30 mouse cellular contexts compared by ENCODE assay signal in the genomic region with DNA sequence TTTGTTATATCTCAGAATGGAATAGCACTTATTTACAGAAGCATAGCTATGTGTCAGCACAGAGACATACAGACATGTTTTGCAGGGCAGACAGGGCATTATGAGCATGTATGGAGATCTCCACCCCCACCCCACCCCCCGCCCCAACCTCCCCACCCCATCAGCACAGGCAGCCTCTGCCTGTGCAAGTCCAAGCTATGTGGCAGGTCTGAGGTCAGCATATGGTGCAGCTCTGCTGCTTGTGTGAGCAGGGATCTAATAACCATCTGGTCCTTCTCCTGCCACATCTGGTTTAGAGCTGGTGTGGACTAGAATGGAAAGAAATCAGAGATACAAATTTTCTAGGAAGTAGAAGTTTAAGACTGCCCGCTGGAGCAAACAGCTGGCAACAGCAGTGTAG.
A peak's percentile ranks its signal among the peaks of the same experiment; 100 is the strongest.
DNase-seq lines count a peak whose midpoint lies in the region; ATAC-seq lines count a peak whose summit lies in the region.
"Had no signal": no experiment of that assay in that cellular context is flagged by ENCODE, and none has a peak within 500 bp of the region (broad histone marks: within the 10 kb centered on the region; RNA-seq: fewer than 3 reads in every experiment).

No protein-coding gene starts in this region.

- no peak overlapping the region for H3K9ac ChIP-seq in limb, embryonic 11.5 days (ENCODE audit: low read length)
- no peak overlapping the region for H3K9ac ChIP-seq in embryonic facial prominence, embryonic 12.5 days
- H3K9ac ChIP-seq: embryonic facial prominence, embryonic 13.5 days; forebrain, embryonic 12.5 days; heart, embryonic 12.5 days; heart, embryonic 15.5 days; hindbrain, embryonic 14.5 days had no signal

- ATAC-seq in limb, embryonic 11.5 days (ENCODE audit: insufficient number of reproducible peaks, low FRiP score, low TSS enrichment, low read depth): peak; percentile 87
- ATAC-seq in embryonic facial prominence, embryonic 12.5 days (ENCODE audit: insufficient number of reproducible peaks, insufficient read depth, low FRiP score, low TSS enrichment): 0 out of 2 replicates have a peak, but pooled peaks have one; percentile 60
- ATAC-seq: forebrain, embryonic 16.5 days; Patski had no signal

- H3K27ac ChIP-seq in limb, embryonic 11.5 days (replicated peaks; ENCODE audit: low read depth, low read length): no peak overlapping the region
- H3K27ac ChIP-seq in limb, embryonic 10.5 days: no peak overlapping the region
- no peak overlapping the region for H3K27ac ChIP-seq in embryonic facial prominence, embryonic 10.5 days (replicated peaks)
- H3K27ac ChIP-seq in embryonic facial prominence, embryonic 12.5 days: no peak overlapping the region
- H3K27ac ChIP-seq: embryonic facial prominence, embryonic 13.5 days; forebrain, embryonic 12.5 days; heart, embryonic 15.5 days; hindbrain, embryonic 14.5 days had no signal

- no peaks in the 10 kb centered on the region for H3K4me1 ChIP-seq in limb, embryonic 11.5 days (ENCODE audit: control insufficient read depth, insufficient read depth, low read length)
- H3K4me1 ChIP-seq in limb, embryonic 10.5 days: 0 out of 2 replicates have a peak, but pooled peaks cover 3% of the 10 kb centered on the region
- 0 out of 2 replicates have a peak, but pooled peaks cover 4% of the 10 kb centered on the region for H3K4me1 ChIP-seq in embryonic facial prominence, embryonic 10.5 days
- no peaks in the 10 kb centered on the region for H3K4me1 ChIP-seq in embryonic facial prominence, embryonic 12.5 days
- H3K4me1 ChIP-seq: embryonic facial prominence, embryonic 13.5 days; forebrain, embryonic 12.5 days; heart, embryonic 12.5 days; heart, embryonic 15.5 days had no signal

- H3K36me3 ChIP-seq in limb, embryonic 11.5 days (ENCODE audit: control insufficient read depth, insufficient read depth, low read length): no peaks in the 10 kb centered on the region
- no peaks in the 10 kb centered on the region for H3K36me3 ChIP-seq in limb, embryonic 10.5 days
- no peaks in the 10 kb centered on the region for H3K36me3 ChIP-seq in embryonic facial prominence, embryonic 10.5 days (replicated peaks)
- H3K36me3 ChIP-seq in embryonic facial prominence, embryonic 12.5 days: no peaks in the 10 kb centered on the region
- H3K36me3 ChIP-seq: embryonic facial prominence, embryonic 13.5 days; forebrain, embryonic 12.5 days; G1E; heart, embryonic 12.5 days; heart, embryonic 15.5 days had no signal

- no peaks in the 10 kb centered on the region for H3K9me3 ChIP-seq in limb, embryonic 11.5 days (ENCODE audit: control insufficient read depth, low read length)
- H3K9me3 ChIP-seq in limb, embryonic 10.5 days (replicated peaks): no peaks in the 10 kb centered on the region
- no peaks in the 10 kb centered on the region for H3K9me3 ChIP-seq in embryonic facial prominence, embryonic 10.5 days
- H3K9me3 ChIP-seq in embryonic facial prominence, embryonic 12.5 days: no peaks in the 10 kb centered on the region
- H3K9me3 ChIP-seq: embryonic facial prominence, embryonic 13.5 days; forebrain, embryonic 12.5 days; G1E; heart, embryonic 12.5 days; heart, embryonic 15.5 days had no signal

- H3K4me3 ChIP-seq in limb, embryonic 11.5 days (ENCODE audit: low read depth, low read length): no peak overlapping the region
- no peak overlapping the region for H3K4me3 ChIP-seq in limb, embryonic 10.5 days
- H3K4me3 ChIP-seq in embryonic facial prominence, embryonic 10.5 days: no peak overlapping the region
- H3K4me3 ChIP-seq in embryonic facial prominence, embryonic 12.5 days: no peak overlapping the region
- H3K4me3 ChIP-seq: embryonic facial prominence, embryonic 13.5 days; erythroblast, embryonic 14.5 days; forebrain, embryonic 12.5 days; heart, embryonic 12.5 days; heart, embryonic 15.5 days had no signal

- no peak overlapping the region for H3K4me2 ChIP-seq in limb, embryonic 11.5 days (ENCODE audit: low read depth, severe bottlenecking)
- H3K4me2 ChIP-seq in embryonic facial prominence, embryonic 12.5 days (replicated peaks): no peak overlapping the region
- H3K4me2 ChIP-seq: embryonic facial prominence, embryonic 13.5 days; forebrain, embryonic 12.5 days; heart, embryonic 12.5 days; heart, embryonic 15.5 days; hindbrain, embryonic 14.5 days had no signal

- DNase-seq in embryo, embryonic 11 days: peak; percentile 26
- no peak for DNase-seq in embryo, embryonic 9.5 days (ENCODE audit: extremely low spot score)
- peak; percentile 29 for DNase-seq in limb, embryonic 11.5 days (ENCODE audit: low spot score)
- no peak for DNase-seq in limb, embryonic 10.5 days (ENCODE audit: low spot score)
- DNase-seq in embryonic facial prominence, embryonic 10.5 days (ENCODE audit: low spot score): peak; percentile 17
- no peak for DNase-seq in left cerebral cortex, postnatal 4 days
- no peak for DNase-seq in adrenal gland, adult (ENCODE audit: inconsistent age in 2 of 2, low spot score in 1 of 2)
- DNase-seq: adrenal gland, adult 2 months; adrenal gland, postnatal 14 days; B cell, adult 2 months; cerebellum, adult 11 months; cerebellum, adult 2 months; cerebellum, adult 9-11 months; cerebellum, postnatal 25 days; gastrocnemius, postnatal 10 days; gastrocnemius, postnatal 36 days; heart, postnatal 10 days; heart, postnatal 36 days; kidney, adult 11 months had no signal

- H3K27me3 ChIP-seq in limb, embryonic 11.5 days (ENCODE audit: control insufficient read depth, insufficient read depth, low read length): no peaks in the 10 kb centered on the region
- H3K27me3 ChIP-seq in limb, embryonic 10.5 days (ENCODE audit: low read depth, poor library complexity, severe bottlenecking): no peaks in the 10 kb centered on the region
- no peaks in the 10 kb centered on the region for H3K27me3 ChIP-seq in embryonic facial prominence, embryonic 10.5 days (replicated peaks; ENCODE audit: low read depth, poor library complexity, severe bottlenecking)
- H3K27me3 ChIP-seq in embryonic facial prominence, embryonic 12.5 days: no peaks in the 10 kb centered on the region
- H3K27me3 ChIP-seq: CH12.LX; embryonic facial prominence, embryonic 13.5 days; forebrain, embryonic 12.5 days; heart, embryonic 12.5 days; heart, embryonic 15.5 days; Patski had no signal

- intact Hi-C loops in left cerebral cortex, postnatal 4 days (cut with DNase I): no loop called here

- 60% methylated on average over 2 of the region's 2 CpGs for WGBS in limb, embryonic 11.5 days
- 61% methylated on average over 2 of the region's 2 CpGs for WGBS in limb, embryonic 10.5 days
- WGBS in embryonic facial prominence, embryonic 10.5 days: 79% methylated on average over 2 of the region's 2 CpGs
- 46% methylated on average over 2 of the region's 2 CpGs for WGBS in embryonic facial prominence, embryonic 12.5 days

Comparison
In these comparisons a context has a peak if more than half of its experiments do, and no peak if none do; other contexts are left out.
1. DNase-seq: peak in embryo, embryonic 11 days (single experiment), limb, embryonic 11.5 days (single experiment) and embryonic facial prominence, embryonic 10.5 days (single experiment); none in embryo, embryonic 9.5 days (single experiment), limb, embryonic 10.5 days (single experiment), left cerebral cortex, postnatal 4 days (single experiment) and adrenal gland, adult (0 of 2).